ENCODE assay signal across 22 mouse cellular contexts in genomic region chr6:101083676-101084075, GRCm38 (mm10).
A peak's percentile ranks its signal among the peaks of the same experiment; 100 is the strongest.
DNase-seq lines count a peak whose midpoint lies in the region; ATAC-seq and TF ChIP-seq lines count a peak whose summit lies in the region.
"Had no signal": no experiment of that assay in that cellular context is flagged by ENCODE, and none has a peak within 500 bp of the region (broad histone marks: within the 10 kb centered on the region; RNA-seq: fewer than 3 reads in every experiment).

No protein-coding gene starts in this region.

- DNase-seq in adrenal gland, postnatal 10 days = peak; percentile 6
- DNase-seq in adrenal gland, adult (ENCODE audit: inconsistent age in 2 of 2, low spot score in 1 of 2) = no peak
- DNase-seq in kidney, adult 9 months = no peak
- no peak for DNase-seq in lung, postnatal 25 days (ENCODE audit: low spot score)
- peak; percentile 65 for DNase-seq in limb, embryonic 14.5 days (ENCODE audit: low spot score)
- DNase-seq in MN1 (ENCODE audit: low spot score) = no peak
- DNase-seq: adrenal gland, postnatal 14 days; cerebellum, adult 2 months; gastrocnemius, postnatal 36 days; heart, postnatal 14 days; kidney, adult 18-20 months; left cerebral cortex, postnatal 4 days; liver, postnatal 0 days; thymus, adult 2 months had no signal

- peak; percentile 86; the same call in 1 of the 2 replicates for ATAC-seq in kidney, embryonic 14.5 days (ENCODE audit: low FRiP score, low TSS enrichment)
- peak; percentile 56; the same call in 1 of the 2 replicates for ATAC-seq in lung, embryonic 16.5 days (ENCODE audit: low read depth)
- no peak for ATAC-seq in limb, embryonic 14.5 days (ENCODE audit: low FRiP score, low read depth)
- ATAC-seq: CD4-positive, CD25-positive, alpha-beta regulatory T cell, adult 4 months; liver, postnatal 0 days had no signal

- H3K9ac ChIP-seq in kidney, embryonic 14.5 days (ENCODE audit: low read depth, low read length) = no peak overlapping the region
- no peak overlapping the region for H3K9ac ChIP-seq in lung, embryonic 16.5 days (ENCODE audit: low read length)
- no peak overlapping the region for H3K9ac ChIP-seq in limb, embryonic 14.5 days (ENCODE audit: low read depth, low read length, severe bottlenecking)
- H3K9ac ChIP-seq: embryonic facial prominence, embryonic 13.5 days; hindbrain, embryonic 13.5 days; liver, postnatal 0 days; neural tube, embryonic 13.5 days had no signal

- H3K4me2 ChIP-seq in kidney, embryonic 14.5 days (replicated peaks; ENCODE audit: low read depth, low read length) = no peak overlapping the region
- peak overlapping the region; percentile 21; the same call in 1 of the 2 replicates for H3K4me2 ChIP-seq in lung, embryonic 16.5 days (ENCODE audit: low read depth, low read length)
- 0 out of 2 replicates have a peak overlapping the region, but pooled peaks have one; percentile 17 for H3K4me2 ChIP-seq in limb, embryonic 14.5 days (replicated peaks; ENCODE audit: low read depth, low read length, severe bottlenecking)
- H3K4me2 ChIP-seq: embryonic facial prominence, embryonic 13.5 days; hindbrain, embryonic 13.5 days; neural tube, embryonic 13.5 days had no signal

- H3K4me3 ChIP-seq in kidney, embryonic 14.5 days (ENCODE audit: low read length) = no peak overlapping the region
- no peak overlapping the region for H3K4me3 ChIP-seq in lung, embryonic 16.5 days (ENCODE audit: low read length)
- no peak overlapping the region for H3K4me3 ChIP-seq in limb, embryonic 14.5 days (replicated peaks; ENCODE audit: low read length)
- H3K4me3 ChIP-seq: embryonic facial prominence, embryonic 13.5 days; hindbrain, embryonic 13.5 days; midbrain, embryonic 10.5 days; neural tube, embryonic 13.5 days had no signal

- no peaks in the 10 kb centered on the region for H3K27me3 ChIP-seq in kidney, embryonic 14.5 days (ENCODE audit: control insufficient read depth, insufficient read depth, low read length)
- H3K27me3 ChIP-seq in lung, embryonic 16.5 days (ENCODE audit: control insufficient read depth, insufficient read depth, low read depth, low read length) = no peaks in the 10 kb centered on the region
- H3K27me3 ChIP-seq in limb, embryonic 14.5 days (ENCODE audit: control insufficient read depth, insufficient read depth, low read length) = no peaks in the 10 kb centered on the region
- H3K27me3 ChIP-seq: embryonic facial prominence, embryonic 13.5 days; neural tube, embryonic 13.5 days had no signal

- no peak overlapping the region for H3K27ac ChIP-seq in kidney, embryonic 14.5 days (ENCODE audit: low read depth, low read length)
- no peak overlapping the region for H3K27ac ChIP-seq in lung, embryonic 16.5 days (ENCODE audit: low read length)
- H3K27ac ChIP-seq in limb, embryonic 14.5 days (replicated peaks; ENCODE audit: low read depth, low read length) = no peak overlapping the region
- H3K27ac ChIP-seq: embryonic facial prominence, embryonic 13.5 days; hindbrain, embryonic 13.5 days; midbrain, embryonic 10.5 days; neural tube, embryonic 13.5 days had no signal

- 46% methylated on average over 7 of the region's 7 CpGs for WGBS in kidney, embryonic 14.5 days
- WGBS in lung, embryonic 16.5 days = 17% methylated on average over 7 of the region's 7 CpGs
- 25% methylated on average over 7 of the region's 7 CpGs for WGBS in limb, embryonic 14.5 days

- H3K4me1 ChIP-seq in kidney, embryonic 14.5 days (ENCODE audit: control insufficient read depth, insufficient read depth, low read length) = 0 out of 2 replicates have a peak, but pooled peaks cover 2% of the 10 kb centered on the region
- H3K4me1 ChIP-seq in lung, embryonic 16.5 days (replicated peaks; ENCODE audit: control insufficient read depth, insufficient read depth, low read length) = no peaks in the 10 kb centered on the region
- H3K4me1 ChIP-seq in limb, embryonic 14.5 days (ENCODE audit: control insufficient read depth, insufficient read depth, low read length) = peaks cover 4% of the 10 kb centered on the region; the same call in 1 of the 2 replicates
- H3K4me1 ChIP-seq: embryonic facial prominence, embryonic 13.5 days; hindbrain, embryonic 13.5 days; midbrain, embryonic 10.5 days had no signal

- no peaks in the 10 kb centered on the region for H3K36me3 ChIP-seq in kidney, embryonic 14.5 days (ENCODE audit: control insufficient read depth, insufficient read depth, low read length)
- H3K36me3 ChIP-seq in lung, embryonic 16.5 days (ENCODE audit: control insufficient read depth, insufficient read depth, low read length) = no peaks in the 10 kb centered on the region
- no peaks in the 10 kb centered on the region for H3K36me3 ChIP-seq in limb, embryonic 14.5 days (ENCODE audit: control insufficient read depth, insufficient read depth, low read length)
- H3K36me3 ChIP-seq: embryonic facial prominence, embryonic 13.5 days; G1E; hindbrain, embryonic 13.5 days; midbrain, embryonic 10.5 days; neural tube, embryonic 13.5 days had no signal

- no peaks in the 10 kb centered on the region for H3K9me3 ChIP-seq in kidney, embryonic 14.5 days (ENCODE audit: control insufficient read depth, low read length)
- no peaks in the 10 kb centered on the region for H3K9me3 ChIP-seq in lung, embryonic 16.5 days (ENCODE audit: control insufficient read depth, low read length)
- H3K9me3 ChIP-seq in limb, embryonic 14.5 days (ENCODE audit: control insufficient read depth, low read length) = no peaks in the 10 kb centered on the region
- H3K9me3 ChIP-seq: embryonic facial prominence, embryonic 13.5 days; hindbrain, embryonic 13.5 days; midbrain, embryonic 10.5 days; neural tube, embryonic 13.5 days had no signal

- TF ChIP-seq POLR2A in limb, embryonic 14.5 days (IDR thresholded peaks at IDR 0.05; ENCODE audit: borderline replicate concordance, extremely low read depth, insufficient read depth, insufficient read length) = no peak

Comparison
In these comparisons a context has a peak if more than half of its experiments do, and no peak if none do; other contexts are left out.
1. DNase-seq: peak in adrenal gland, postnatal 10 days (single experiment) and limb, embryonic 14.5 days (single experiment); none in adrenal gland, adult (0 of 2), kidney, adult 9 months (single experiment), lung, postnatal 25 days (single experiment) and MN1 (single experiment).